Mouse (Mus musculus) hindbrain, embryonic 16.5 days (tissue): ENCODE measurements around the gene Fut7. TPM values are rescaled to one million over a fixed set of nuclear protein-coding genes. Genes with fewer than 3 reads are reported as not detected.
A peak's percentile ranks its signal among the peaks of the same experiment; 100 is the strongest.

Experiments used
- ATAC-seq: fragments of 200-750 bp; cut with Nextera tagmentation; 2 replicates; pipeline ENCODE4 v1.8.0; 2017; ENCODE audit warnings: moderate TSS enrichment, moderate library complexity
- H3K27ac ChIP-seq: fragments of 300-500 bp; sonication (generic); 2 replicates; pipeline ENCODE4 v1.5.1; 2014; ENCODE audit warnings: low read depth, mild to moderate bottlenecking, control low read depth, low read length, moderate library complexity
- H3K27me3 ChIP-seq: fragments of 300-500 bp; sonication (generic); replicated peaks from 2 replicates; pipeline ENCODE4 v1.6.1; 2014; ENCODE audit warnings: low read length; ENCODE audit not compliant: control insufficient read depth, insufficient read depth
- H3K36me3 ChIP-seq: fragments of 300-500 bp; sonication (generic); 2 replicates; pipeline ENCODE4 v1.6.1; 2014; ENCODE audit warnings: mild to moderate bottlenecking, low read length, moderate library complexity, mixed read lengths; ENCODE audit not compliant: control insufficient read depth, insufficient read depth
- H3K4me1 ChIP-seq: fragments of 300-500 bp; sonication (generic); 2 replicates; pipeline ENCODE4 v1.6.1; 2014; ENCODE audit warnings: low read depth, low read length; ENCODE audit not compliant: control insufficient read depth, insufficient read depth
- H3K4me2 ChIP-seq: fragments of 300-500 bp; sonication (generic); 2 replicates; pipeline ENCODE4 v1.6.1; 2014; ENCODE audit warnings: mild to moderate bottlenecking, low read length, control low read depth, moderate library complexity
- H3K4me3 ChIP-seq: fragments of 300-500 bp; sonication (generic); 2 replicates; pipeline ENCODE4 v1.5.1; 2014; ENCODE audit warnings: mild to moderate bottlenecking, low read length, control low read depth, moderate library complexity
- H3K9ac ChIP-seq: fragments of 300-500 bp; sonication (generic); 2 replicates; pipeline ENCODE4 v1.6.1; 2014; ENCODE audit warnings: low read depth, mild to moderate bottlenecking, control low read depth, low read length, moderate library complexity
- H3K9me3 ChIP-seq: fragments of 300-500 bp; sonication (generic); 2 replicates; pipeline ENCODE4 v1.6.1; 2014; ENCODE audit warnings: mild to moderate bottlenecking, low read length, moderate library complexity; ENCODE audit not compliant: control insufficient read depth
- WGBS: fragments of 180-500 bp; shearing (Covaris S2); extraction: QIAGEN DNeasy Blood & Tissue Kit; methylation state at CpG from one replicate; pipeline ENCODE4 v1.1.7; 2014; 5-methylcytosine and 5-hydroxymethylcytosine counted together
- polyA plus RNA-seq: library from polyadenylated mRNA; unstranded; fragments of >200 nt; fragmentation: Nextera tagmentation; extraction: Ambion mirVana; gene quantifications from 2 replicates; pipeline ENCODE4 v1.2.1, GENCODE M21; 2015

Fut7 gene
- polyA plus RNA-seq, 1 experiment from 2014 or later: 0.23 TPM

GRCm38 (mm10) chr2:25463630-25464029, 40.6 kb downstream of the Fut7 start:
- ATAC-seq: no peak
- Histone ChIP-seq H3K4me1 (peaks cover 18% of the 10 kb centered on the region), H3K36me3 (no peaks in the 10 kb centered on the region; the same call in 1 of the 2 replicates), H3K4me3 (no peak overlapping the region), H3K27me3 (no peaks in the 10 kb centered on the region), H3K9me3 (no peaks in the 10 kb centered on the region), H3K4me2 (no peak overlapping the region), H3K27ac (no peak overlapping the region), H3K9ac (no peak overlapping the region)
- 87% methylated on average over 3 of the region's 3 CpGs for WGBS

GRCm38 (mm10) chr2:25465256-25465655, 42.2 kb downstream of the Fut7 start:
- 94% methylated on average over 2 of the region's 2 CpGs for WGBS
- no peak overlapping the region for H3K27ac ChIP-seq

GRCm38 (mm10) chr2:25465816-25466635, 43.0 kb downstream of the Fut7 start:
- 50% methylated on average over 10 of the region's 10 CpGs for WGBS
- no peak overlapping the region for H3K27ac ChIP-seq
- peaks cover 14% of the 10 kb centered on the region for H3K4me1 ChIP-seq
- H3K9me3 ChIP-seq: no peaks in the 10 kb centered on the region
- no peak overlapping the region for H3K4me2 ChIP-seq
- H3K36me3 ChIP-seq: no peaks in the 10 kb centered on the region
- no peak for ATAC-seq
- H3K27me3 ChIP-seq: no peaks in the 10 kb centered on the region
- H3K9ac ChIP-seq: no peak overlapping the region
- no peak overlapping the region for H3K4me3 ChIP-seq

More at GRCm38 (mm10) chr2:25465256-25465655, 42.2 kb downstream of the Fut7 start:
- Histone ChIP-seq H3K36me3 (no peaks in the 10 kb centered on the region), H3K9ac (no peak overlapping the region), H3K4me2 (no peak overlapping the region), H3K9me3 (no peaks in the 10 kb centered on the region), H3K4me3 (no peak overlapping the region), H3K27me3 (no peaks in the 10 kb centered on the region), H3K4me1 (peaks cover 14% of the 10 kb centered on the region)
- ATAC-seq: no peak

DNA sequence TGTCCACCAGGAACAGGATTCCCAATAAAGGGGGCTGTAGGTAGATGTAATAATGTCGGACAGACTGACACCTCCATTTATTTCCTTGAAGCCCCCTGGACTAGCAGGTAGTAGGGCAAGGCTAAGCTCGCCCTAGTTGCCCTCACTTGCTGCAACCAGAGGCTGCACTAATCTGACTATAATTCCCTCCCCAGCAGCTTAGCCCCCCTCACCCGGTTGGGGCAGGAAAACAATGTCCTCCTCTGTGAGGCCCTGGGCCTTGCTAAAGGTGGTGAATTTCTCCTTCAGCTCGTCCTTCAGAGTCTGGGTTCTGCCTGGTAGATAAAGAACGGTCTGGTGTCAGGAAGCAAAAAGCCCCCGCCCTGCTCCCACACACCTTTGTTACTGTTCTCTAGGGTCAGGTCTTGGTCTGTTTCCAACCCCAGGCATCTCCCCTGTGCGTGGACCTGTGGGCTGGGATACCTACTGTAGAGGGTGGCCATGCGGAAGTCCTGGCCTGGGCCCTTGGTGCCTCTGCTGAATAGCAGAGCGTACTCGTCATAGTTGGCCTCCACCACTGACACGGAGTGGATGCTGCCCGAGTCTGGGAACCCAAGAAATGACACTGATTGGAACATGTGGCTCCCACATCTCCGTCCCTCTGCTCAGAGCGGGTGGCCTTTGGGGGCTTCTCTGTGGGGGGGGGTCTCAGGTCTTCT, 44.7 kb downstream of the Fut7 start:
- no peak overlapping the region for H3K9ac ChIP-seq
- H3K4me2 ChIP-seq: no peak overlapping the region
- no peaks in the 10 kb centered on the region for H3K9me3 ChIP-seq
- H3K4me1 ChIP-seq: peaks cover 10% of the 10 kb centered on the region
- no peaks in the 10 kb centered on the region for H3K36me3 ChIP-seq
- WGBS: 79% methylated on average over 11 of the region's 14 CpGs
- H3K27me3 ChIP-seq: no peaks in the 10 kb centered on the region
- H3K4me3 ChIP-seq: no peak overlapping the region
- ATAC-seq: no peak
- H3K27ac ChIP-seq: no peak overlapping the region

GRCm38 (mm10) chr2:25468962-25469915, 46.2 kb downstream of the Fut7 start:
- ATAC-seq: peak; percentile 74
- H3K27ac ChIP-seq: peak overlapping the region; percentile 65
- no peaks in the 10 kb centered on the region for H3K27me3 ChIP-seq
- peaks cover 10% of the 10 kb centered on the region for H3K4me1 ChIP-seq
- H3K4me3 ChIP-seq: no peak overlapping the region
- WGBS: 66% methylated on average over 10 of the region's 10 CpGs
- H3K9ac ChIP-seq: peak overlapping the region; percentile 33; the same call in 1 of the 2 replicates
- H3K4me2 ChIP-seq: no peak overlapping the region
- no peaks in the 10 kb centered on the region for H3K9me3 ChIP-seq
- H3K36me3 ChIP-seq: no peaks in the 10 kb centered on the region

DNA sequence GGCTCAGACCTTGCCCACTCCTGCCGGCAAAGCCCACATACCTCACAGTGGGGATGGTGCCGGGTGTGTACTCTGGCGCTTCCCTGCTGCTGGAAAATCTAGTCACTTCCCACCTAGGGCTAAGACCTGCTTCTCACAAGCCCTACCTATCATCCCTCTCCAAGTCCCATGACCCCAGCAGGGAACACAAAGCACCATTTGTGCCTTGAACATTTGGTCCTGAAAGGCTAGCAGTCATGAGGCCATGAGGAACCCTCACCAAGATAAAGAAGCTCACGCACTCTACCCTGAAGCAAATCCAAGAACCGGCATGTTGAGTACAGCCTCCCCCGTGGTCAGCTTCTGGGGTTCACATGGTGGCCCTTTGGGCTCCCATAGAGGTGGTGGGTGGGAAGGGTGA, 46.9 kb downstream of the Fut7 start, which contains the start of gene Ptgds:
Gene Ptgds, minus strand, starts transcription at position 78 of the 400 bp plus-strand sequence.
- no peak within 1 kb of the TSS for H3K4me2 ChIP-seq
- H3K27ac ChIP-seq: peak within 1 kb of the TSS; percentile 65
- no peak within 1 kb of the TSS for H3K4me3 ChIP-seq
- WGBS: 60% methylated on average over 6 of the region's 6 CpGs
- no peaks in the 10 kb centered on the region for H3K9me3 ChIP-seq
- H3K27me3 ChIP-seq: no peaks in the 10 kb centered on the region
- H3K9ac ChIP-seq: peak within 1 kb of the TSS; percentile 33; the same call in 1 of the 2 replicates
- peaks cover 10% of the 10 kb centered on the region for H3K4me1 ChIP-seq
- ATAC-seq: no peak
- no peaks in the 10 kb centered on the region for H3K36me3 ChIP-seq

DNA sequence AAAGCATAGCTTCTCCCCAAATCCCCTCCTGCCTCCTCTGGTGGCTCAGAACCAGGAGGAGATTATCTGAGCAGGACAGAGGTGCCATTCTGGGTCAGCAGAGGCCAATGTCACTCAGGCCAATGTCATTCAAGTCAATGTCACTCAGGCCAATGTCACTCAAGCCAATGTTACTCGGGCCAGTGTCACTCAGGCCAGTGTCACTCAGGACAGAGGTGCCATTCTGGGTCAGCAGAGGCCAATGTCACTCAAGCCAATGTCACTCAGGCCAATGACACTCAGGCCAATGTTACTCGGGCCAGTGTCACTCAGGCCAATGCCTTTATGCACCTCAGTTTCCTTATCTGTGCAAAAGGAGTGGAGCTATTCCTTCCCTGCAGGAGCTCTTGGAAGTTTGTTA, 49.5 kb downstream of the Fut7 start:
- H3K4me3 ChIP-seq: no peak overlapping the region
- 89% methylated on average over 2 of the region's 2 CpGs for WGBS
- no peak overlapping the region for H3K27ac ChIP-seq
- H3K4me1 ChIP-seq: peaks cover 10% of the 10 kb centered on the region
- H3K36me3 ChIP-seq: no peaks in the 10 kb centered on the region
- no peaks in the 10 kb centered on the region for H3K9me3 ChIP-seq
- ATAC-seq: no peak
- no peak overlapping the region for H3K4me2 ChIP-seq
- H3K27me3 ChIP-seq: no peaks in the 10 kb centered on the region
- H3K9ac ChIP-seq: no peak overlapping the region
